Mouse (Mus musculus): ENCODE data around the gene Dynlt1b. TPM values are rescaled to one million over a fixed set of nuclear protein-coding genes. Genes with fewer than 3 reads are reported as not detected.
"Not testable (repeated sequence)": the region's sequence is repeated elsewhere in the genome, so short reads cannot be mapped to it uniquely, and the experiment has no call there.

The Dynlt1b gene
- polyA plus RNA-seq, 1 experiment from 2014 or later = 375 TPM

DNA sequence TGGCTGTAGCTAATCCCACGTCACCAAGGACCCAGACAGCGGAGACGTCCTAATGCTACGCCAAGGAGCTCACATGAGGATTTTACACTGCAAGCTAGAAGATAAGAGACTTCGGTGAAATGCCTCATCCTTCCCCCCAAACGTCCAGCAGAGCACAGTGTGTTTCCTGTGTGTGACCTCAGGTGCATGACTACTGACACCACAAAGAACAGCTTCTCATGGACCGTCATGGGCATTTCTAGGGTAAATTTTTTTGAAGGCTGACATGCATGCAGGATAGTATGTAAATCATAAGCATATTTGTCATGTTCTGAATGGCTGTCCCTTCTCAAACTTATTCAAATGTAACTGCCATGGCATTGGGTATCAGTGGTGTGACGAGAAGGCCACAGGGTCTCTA is 3.0 kb upstream of the Dynlt1b start:
- not testable (repeated sequence) for H3K9ac ChIP-seq; ATAC-seq (ENCODE audit: insufficient number of reproducible peaks, low FRiP score, low TSS enrichment, low read depth); H3K4me2 ChIP-seq; H3K9me3 ChIP-seq; H3K27me3 ChIP-seq; H3K27ac ChIP-seq; H3K4me3 ChIP-seq; H3K36me3 ChIP-seq; H3K4me1 ChIP-seq
- 85% methylated on average over 6 of the region's 8 CpGs for WGBS

- H3K27ac ChIP-seq = peak overlapping the region; percentile 82; the same call in 1 of the 2 replicates
- not testable (repeated sequence) for H3K36me3 ChIP-seq; H3K4me3 ChIP-seq; H3K4me1 ChIP-seq; H3K9me3 ChIP-seq; H3K27me3 ChIP-seq; H3K4me2 ChIP-seq; ATAC-seq (ENCODE audit: insufficient number of reproducible peaks, low FRiP score, low TSS enrichment, low read depth); H3K9ac ChIP-seq
- WGBS = 80% methylated on average over 2 of the region's 2 CpGs
Measured at GRCm38 (mm10) chr17:6428926-6429325, 986 bp upstream of the Dynlt1b start.

- Histone ChIP-seq H3K4me3 (peak overlapping the region; percentile 51), H3K4me2 (peak overlapping the region; percentile 53), H3K27ac (peak overlapping the region; percentile 82; the same call in 1 of the 2 replicates), H3K9ac (peak overlapping the region; percentile 44; the same call in 1 of the 2 replicates)
- not testable (repeated sequence) for H3K36me3 ChIP-seq; H3K4me1 ChIP-seq; H3K27me3 ChIP-seq; H3K9me3 ChIP-seq; ATAC-seq (ENCODE audit: insufficient number of reproducible peaks, low FRiP score, low TSS enrichment, low read depth)
- WGBS = 3% methylated on average over 9 of the region's 9 CpGs
Measured at GRCm38 (mm10) chr17:6430410-6431001, 594 bp downstream of the Dynlt1b start.

- H3K4me3 ChIP-seq; H3K9me3 ChIP-seq; H3K9ac ChIP-seq; H3K27me3 ChIP-seq; ATAC-seq (ENCODE audit: insufficient number of reproducible peaks, low FRiP score, low TSS enrichment, low read depth); H3K27ac ChIP-seq; H3K4me1 ChIP-seq; H3K4me2 ChIP-seq: not testable (repeated sequence)
- peaks cover 13% of the 10 kb centered on the region for H3K36me3 ChIP-seq
- WGBS = 92% methylated on average over 3 of the region's 4 CpGs
Measured at GRCm38 (mm10) chr17:6432456-6432855, 2.5 kb downstream of the Dynlt1b start.

- not testable (repeated sequence) for H3K4me3 ChIP-seq; H3K27ac ChIP-seq; H3K4me2 ChIP-seq; H3K4me1 ChIP-seq; H3K9ac ChIP-seq; H3K27me3 ChIP-seq; H3K9me3 ChIP-seq; ATAC-seq (ENCODE audit: insufficient number of reproducible peaks, low FRiP score, low TSS enrichment, low read depth)
- H3K36me3 ChIP-seq = peaks cover 18% of the 10 kb centered on the region
- 65% methylated on average over 3 of the region's 3 CpGs for WGBS
Measured at GRCm38 (mm10) chr17:6433691-6434090, 3.8 kb downstream of the Dynlt1b start.

GRCm38 (mm10) chr17:6438080-6438479 is 8.2 kb downstream of the Dynlt1b start:
- WGBS = 83% methylated on average over 6 of the region's 6 CpGs
- not testable (repeated sequence) for ATAC-seq (ENCODE audit: insufficient number of reproducible peaks, low FRiP score, low TSS enrichment, low read depth); H3K4me2 ChIP-seq

GRCm38 (mm10) chr17:6439913-6440312 is 10.0 kb downstream of the Dynlt1b start:
- not testable (repeated sequence) for ATAC-seq (ENCODE audit: insufficient number of reproducible peaks, low FRiP score, low TSS enrichment, low read depth); H3K4me2 ChIP-seq; H3K27me3 ChIP-seq; H3K9me3 ChIP-seq; H3K9ac ChIP-seq; H3K4me1 ChIP-seq; H3K27ac ChIP-seq; H3K4me3 ChIP-seq
- WGBS = 94% methylated on average over 11 of the region's 13 CpGs
- peaks cover 33% of the 10 kb centered on the region for H3K36me3 ChIP-seq

More at GRCm38 (mm10) chr17:6438080-6438479, 8.2 kb downstream of the Dynlt1b start:
- H3K27ac ChIP-seq, H3K4me3 ChIP-seq, H3K9me3 ChIP-seq, H3K9ac ChIP-seq, H3K4me1 ChIP-seq, H3K27me3 ChIP-seq: not testable (repeated sequence)
- peaks cover 37% of the 10 kb centered on the region for H3K36me3 ChIP-seq

DNA sequence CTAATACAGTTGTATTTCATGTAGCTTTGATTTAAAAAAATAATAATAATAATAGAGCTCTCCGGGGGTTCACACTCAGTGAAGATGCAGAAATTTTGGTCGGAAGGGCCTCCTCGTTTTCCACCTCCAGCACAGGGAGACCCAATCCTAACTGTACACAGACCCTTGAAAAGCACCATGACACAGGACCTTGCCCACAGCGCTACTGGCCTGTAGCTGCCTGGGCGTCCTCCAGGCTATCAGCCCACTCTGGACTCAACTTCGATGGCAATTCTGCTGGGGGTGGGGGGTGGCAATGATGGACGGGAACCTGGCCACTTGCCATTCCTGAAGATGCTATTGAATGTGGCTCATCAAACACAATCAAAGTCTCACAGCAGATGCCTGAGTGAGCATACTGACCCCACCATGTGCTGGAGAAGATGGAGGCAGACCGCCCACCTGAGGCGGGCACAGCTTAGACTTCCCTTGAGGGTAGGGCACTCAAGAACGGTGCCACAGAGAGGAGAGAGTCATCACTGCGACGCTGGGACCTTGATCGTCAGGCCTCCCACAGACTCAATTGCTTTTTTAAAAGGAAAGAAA is 10.7 kb downstream of the Dynlt1b start:
- H3K36me3 ChIP-seq = peaks cover 33% of the 10 kb centered on the region
- WGBS = 90% methylated on average over 13 of the region's 13 CpGs
- not testable (repeated sequence) for ATAC-seq (ENCODE audit: insufficient number of reproducible peaks, low FRiP score, low TSS enrichment, low read depth); H3K4me2 ChIP-seq; H3K27ac ChIP-seq; H3K9ac ChIP-seq; H3K27me3 ChIP-seq; H3K9me3 ChIP-seq; H3K4me3 ChIP-seq; H3K4me1 ChIP-seq

DNA sequence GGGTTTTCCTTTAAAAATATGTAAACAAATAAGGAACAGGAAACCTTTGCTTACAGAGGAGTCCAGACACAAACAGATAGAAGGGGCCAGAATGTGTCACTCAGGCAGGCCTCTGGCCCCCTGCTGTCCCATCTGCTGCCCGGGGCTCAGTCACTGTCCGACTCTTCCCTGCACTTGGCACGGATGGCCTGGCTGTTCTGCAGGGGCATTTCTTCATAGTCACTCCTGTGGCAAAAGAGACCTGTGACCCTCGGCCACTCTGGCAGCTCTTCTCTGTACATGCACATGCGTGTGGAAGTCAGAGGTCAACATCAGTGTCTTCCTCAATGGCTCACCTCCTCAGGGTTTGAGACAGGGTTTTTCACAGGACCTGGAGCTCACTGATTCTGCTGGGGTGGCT is 11.3 kb downstream of the Dynlt1b start:
- not testable (repeated sequence) for H3K4me3 ChIP-seq; H3K9ac ChIP-seq; H3K27me3 ChIP-seq; H3K4me1 ChIP-seq; H3K27ac ChIP-seq; H3K4me2 ChIP-seq; ATAC-seq (ENCODE audit: insufficient number of reproducible peaks, low FRiP score, low TSS enrichment, low read depth); H3K9me3 ChIP-seq
- 91% methylated on average over 5 of the region's 5 CpGs for WGBS
- H3K36me3 ChIP-seq = peaks cover 33% of the 10 kb centered on the region

DNA sequence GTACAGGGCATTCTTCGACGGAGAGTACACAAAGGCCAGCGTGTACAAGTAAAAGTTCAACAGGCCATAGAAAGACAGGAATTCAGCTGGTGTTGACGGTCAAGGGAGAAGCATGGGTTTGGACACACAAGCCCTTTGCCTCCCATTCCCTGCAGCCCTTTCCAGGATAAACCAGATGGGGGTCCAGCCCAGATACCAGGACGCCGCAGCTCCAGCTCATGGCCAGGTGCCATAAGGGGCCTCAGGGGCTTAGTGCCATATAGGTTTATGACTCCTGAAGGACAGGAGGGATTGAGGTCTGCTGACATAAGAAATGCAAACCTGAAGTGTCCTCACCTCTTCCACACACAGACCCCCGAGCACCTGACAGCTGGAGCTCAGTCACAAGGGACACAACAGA is 12.6 kb downstream of the Dynlt1b start:
- H3K4me2 ChIP-seq; H3K27me3 ChIP-seq; H3K4me1 ChIP-seq; H3K9ac ChIP-seq; H3K27ac ChIP-seq; ATAC-seq (ENCODE audit: insufficient number of reproducible peaks, low FRiP score, low TSS enrichment, low read depth); H3K4me3 ChIP-seq; H3K9me3 ChIP-seq: not testable (repeated sequence)
- WGBS = 85% methylated on average over 7 of the region's 7 CpGs
- H3K36me3 ChIP-seq = peaks cover 28% of the 10 kb centered on the region

GRCm38 (mm10) chr17:6445794-6446587 is 16.1 kb downstream of the Dynlt1b start:
- H3K4me1 ChIP-seq, H3K9me3 ChIP-seq: not testable (repeated sequence)
- WGBS = 57% methylated on average over 13 of the region's 16 CpGs

DNA sequence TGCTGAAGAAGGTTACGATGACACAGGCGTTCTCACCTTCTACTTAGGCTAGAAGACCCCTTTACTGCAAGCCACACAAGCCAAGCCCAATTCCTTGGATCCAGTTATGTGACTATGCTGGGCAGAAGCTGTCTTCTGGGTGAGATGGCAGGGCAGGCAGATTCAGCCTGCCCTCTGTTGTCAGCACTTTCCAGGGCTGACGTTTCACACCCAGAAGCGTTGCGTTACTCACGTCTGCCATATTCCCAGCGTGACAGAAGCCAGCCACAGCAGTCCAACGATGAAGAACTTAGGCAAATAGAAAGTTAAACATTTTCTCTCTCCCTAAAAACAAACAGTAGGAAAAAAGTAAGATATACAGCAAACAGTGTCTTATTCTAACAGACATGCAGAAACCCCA is 18.4 kb downstream of the Dynlt1b start:
- H3K4me1 ChIP-seq; H3K4me2 ChIP-seq; H3K27me3 ChIP-seq; H3K27ac ChIP-seq; H3K9me3 ChIP-seq; ATAC-seq (ENCODE audit: insufficient number of reproducible peaks, low FRiP score, low TSS enrichment, low read depth); H3K9ac ChIP-seq; H3K4me3 ChIP-seq: not testable (repeated sequence)
- WGBS = 87% methylated on average over 8 of the region's 8 CpGs
- H3K36me3 ChIP-seq = peaks cover 11% of the 10 kb centered on the region

More at GRCm38 (mm10) chr17:6445794-6446587, 16.1 kb downstream of the Dynlt1b start:
- not testable (repeated sequence) for ATAC-seq (ENCODE audit: insufficient number of reproducible peaks, low FRiP score, low TSS enrichment, low read depth); H3K9ac ChIP-seq; H3K27ac ChIP-seq; H3K4me3 ChIP-seq; H3K27me3 ChIP-seq; H3K4me2 ChIP-seq
- H3K36me3 ChIP-seq = peaks cover 19% of the 10 kb centered on the region
